Mouse (Mus musculus) intestine, embryonic 15.5 days (tissue): ENCODE data around the gene Fam149b. TPM values are rescaled to one million over a fixed set of nuclear protein-coding genes. Genes with fewer than 3 reads are reported as not detected.
"Not testable (repeated sequence)": the region's sequence is repeated elsewhere in the genome, so short reads cannot be mapped to it uniquely, and the experiment has no call there.

Experiments
- ATAC-seq: fragments of 200-750 bp; cut with Nextera tagmentation; 2 replicates; pipeline ENCODE4 v1.8.0; 2017; ENCODE audit warnings: moderate TSS enrichment, moderate library complexity
- H3K27ac ChIP-seq: fragments of 300-500 bp; sonication (generic); 2 replicates; pipeline ENCODE4 v1.5.1; 2015; ENCODE audit warnings: mild to moderate bottlenecking, inconsistent platforms
- H3K27me3 ChIP-seq: fragments of 300-500 bp; sonication (generic); replicated peaks from 2 replicates; pipeline ENCODE4 v1.6.1; 2015; ENCODE audit warnings: inconsistent platforms
- H3K36me3 ChIP-seq: fragments of 300-500 bp; sonication (generic); 2 replicates; pipeline ENCODE4 v1.6.1; 2015; ENCODE audit warnings: inconsistent platforms
- H3K4me1 ChIP-seq: fragments of 300-500 bp; sonication (generic); replicated peaks from 2 replicates; pipeline ENCODE4 v1.6.1; 2015; ENCODE audit warnings: inconsistent platforms
- H3K4me2 ChIP-seq: fragments of 300-500 bp; sonication (generic); replicated peaks from 2 replicates; pipeline ENCODE4 v1.6.1; 2015; ENCODE audit warnings: mild to moderate bottlenecking, inconsistent platforms
- H3K4me3 ChIP-seq: fragments of 300-500 bp; sonication (generic); replicated peaks from 2 replicates; pipeline ENCODE4 v1.5.1; 2015; ENCODE audit warnings: inconsistent platforms
- H3K9ac ChIP-seq: fragments of 300-500 bp; sonication (generic); 2 replicates; pipeline ENCODE4 v1.6.1; 2015; ENCODE audit warnings: inconsistent platforms
- H3K9me3 ChIP-seq: fragments of 300-500 bp; sonication (generic); 2 replicates; pipeline ENCODE4 v1.6.1; 2016; ENCODE audit warnings: inconsistent platforms
- WGBS: fragments of 180-500 bp; shearing (Covaris S2); methylation state at CpG from one replicate; pipeline ENCODE4 v1.1.7; 2015; 5-methylcytosine and 5-hydroxymethylcytosine counted together
- polyA plus RNA-seq: library from polyadenylated mRNA; unstranded; fragments of >200 nt; fragmentation: Nextera tagmentation; extraction: Ambion mirVana; gene quantifications from 2 replicates; pipeline ENCODE4 v1.2.1, GENCODE M21; 2015

Gene Fam149b
- polyA plus RNA-seq, result 29.0 and 31.1 TPM in 2 replicates

DNA sequence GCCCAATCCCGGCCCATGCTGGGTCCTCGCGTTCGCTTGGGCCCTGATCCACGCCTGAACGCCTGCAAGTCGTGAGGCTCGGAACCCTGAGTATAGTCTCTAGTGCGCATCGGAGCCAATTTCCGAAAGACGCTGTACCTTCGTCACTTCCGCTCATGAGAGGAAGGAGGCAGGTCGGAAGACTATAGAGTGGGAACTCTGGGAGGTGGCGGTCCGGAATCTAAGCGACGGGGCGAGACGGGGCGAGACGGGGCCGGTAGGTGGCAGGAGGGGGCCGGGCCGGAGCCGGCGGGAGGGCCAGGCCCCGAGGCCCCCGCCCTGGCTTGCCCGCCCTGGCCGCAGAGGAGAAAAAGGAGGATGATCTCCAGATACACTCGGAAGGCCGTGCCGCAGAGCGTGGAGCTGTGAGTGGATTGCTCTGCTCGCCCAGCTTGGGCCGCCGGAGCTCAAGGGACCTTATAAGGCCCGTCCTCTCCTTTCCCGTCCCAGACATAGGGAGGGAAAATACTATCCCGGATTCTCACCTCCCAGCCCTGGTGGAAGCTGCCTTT lies at the start of gene Fam149b, which contains the start of gene Ecd:
Gene Fam149b (plus strand): TSS at position 172 of the 551 bp plus-strand sequence.
Gene Ecd (minus strand): TSS at position 131 of the 551 bp plus-strand sequence.
- under 1% methylated on average over 42 of the region's 42 CpGs for WGBS
- peak within 1 kb of the TSS; percentile 82 for H3K4me3 ChIP-seq
- ATAC-seq, result peak; percentile 98

GRCm38 (mm10) chr14:20305085-20305484 lies 42.9 kb upstream of the Fam149b start:
- 80% methylated on average over 2 of the region's 2 CpGs for whole genome bisulfite sequencing
- H3K4me1 ChIP-seq, ATAC-seq: not testable (repeated sequence)

More for the DNA sequence above, at the start of gene Fam149b, which contains the start of gene Ecd:
- Histone ChIP-seq H3K4me1 (0 out of 2 replicates have a peak, but pooled peaks cover 12% of the 10 kb centered on the region), H3K9me3 (no peaks in the 10 kb centered on the region), H3K27ac (peak within 1 kb of the TSS; percentile 94), H3K9ac (peak within 1 kb of the TSS; percentile 97), H3K36me3 (peaks cover 3% of the 10 kb centered on the region; the same call in 1 of the 2 replicates), H3K4me2 (peak within 1 kb of the TSS; percentile 69), H3K27me3 (no peaks in the 10 kb centered on the region)

GRCm38 (mm10) chr14:20315137-20315536 lies 32.8 kb upstream of the Fam149b start:
- H3K27me3 ChIP-seq, result no peaks in the 10 kb centered on the region
- H3K4me3 ChIP-seq, result no peak overlapping the region
- H3K9ac ChIP-seq, result no peak overlapping the region
- 25% methylated on average over 1 of the region's 1 CpGs for WGBS
- no peak overlapping the region for H3K4me2 ChIP-seq
- no peak overlapping the region for H3K27ac ChIP-seq
- ATAC-seq, result peak; percentile 60; the same call in 1 of the 2 replicates
- no peaks in the 10 kb centered on the region for H3K9me3 ChIP-seq
- no peaks in the 10 kb centered on the region; the same call in 1 of the 2 replicates for H3K4me1 ChIP-seq
- peaks cover 5% of the 10 kb centered on the region; the same call in 1 of the 2 replicates for H3K36me3 ChIP-seq

More at GRCm38 (mm10) chr14:20305085-20305484, 42.9 kb upstream of the Fam149b start:
- H3K36me3 ChIP-seq, H3K4me3 ChIP-seq, H3K27ac ChIP-seq, H3K4me2 ChIP-seq, H3K27me3 ChIP-seq, H3K9me3 ChIP-seq, H3K9ac ChIP-seq: not testable (repeated sequence)

DNA sequence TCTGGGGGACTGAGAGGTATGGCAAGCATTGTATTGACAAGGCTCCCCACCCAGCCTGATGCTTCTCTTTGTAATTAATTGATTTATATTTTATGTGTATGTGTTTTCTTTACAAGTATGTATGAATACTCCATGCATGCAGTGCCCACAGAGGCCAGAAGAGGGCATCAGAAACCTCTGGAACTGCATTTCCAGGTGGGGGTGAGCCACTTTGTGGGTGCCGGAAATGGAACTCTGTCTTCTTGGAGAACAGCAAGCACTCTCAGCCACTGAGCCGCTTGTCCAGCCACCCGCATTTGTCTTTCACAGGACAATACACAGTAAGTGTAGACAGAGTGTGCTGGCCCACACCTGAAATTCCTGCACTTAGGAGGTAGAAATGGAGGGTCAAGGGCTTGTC lies 28.5 kb upstream of the Fam149b start:
- H3K4me3 ChIP-seq, result no peak overlapping the region
- no peaks in the 10 kb centered on the region; the same call in 1 of the 2 replicates for H3K4me1 ChIP-seq
- H3K27me3 ChIP-seq, result no peaks in the 10 kb centered on the region
- 84% methylated on average over 3 of the region's 3 CpGs for WGBS
- no peak overlapping the region for H3K27ac ChIP-seq
- no peak overlapping the region for H3K9ac ChIP-seq
- H3K4me2 ChIP-seq, result no peak overlapping the region
- no peaks in the 10 kb centered on the region for H3K9me3 ChIP-seq
- no peak for ATAC-seq
- peaks cover 18% of the 10 kb centered on the region for H3K36me3 ChIP-seq

DNA sequence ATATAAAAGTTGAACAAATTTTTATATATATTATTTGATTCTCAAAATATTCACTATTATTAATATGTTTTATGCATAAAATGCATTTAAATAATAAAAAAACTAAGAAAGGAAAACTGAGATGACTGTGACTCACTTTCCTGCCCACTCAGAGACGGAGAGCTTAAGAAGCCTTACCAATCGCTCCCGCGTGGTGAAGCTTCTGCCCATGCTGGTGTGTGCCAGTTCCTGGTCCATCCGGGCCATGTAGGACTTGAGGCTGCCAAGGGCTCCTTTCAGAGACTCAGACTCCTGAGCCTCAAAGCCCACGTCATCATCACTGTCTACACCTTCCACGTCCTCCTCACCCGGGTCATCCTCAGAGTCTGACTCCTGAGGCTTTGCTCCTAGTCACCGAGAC lies 23.8 kb upstream of the Fam149b start:
- H3K36me3 ChIP-seq, result peaks cover 22% of the 10 kb centered on the region
- H3K9me3 ChIP-seq, result no peaks in the 10 kb centered on the region
- no peak for ATAC-seq
- H3K27me3 ChIP-seq, result no peaks in the 10 kb centered on the region
- no peaks in the 10 kb centered on the region for H3K4me1 ChIP-seq
- H3K4me3 ChIP-seq, result no peak overlapping the region
- H3K9ac ChIP-seq, result no peak overlapping the region
- H3K4me2 ChIP-seq, result no peak overlapping the region
- no peak overlapping the region for H3K27ac ChIP-seq
- 95% methylated on average over 9 of the region's 9 CpGs for WGBS

DNA sequence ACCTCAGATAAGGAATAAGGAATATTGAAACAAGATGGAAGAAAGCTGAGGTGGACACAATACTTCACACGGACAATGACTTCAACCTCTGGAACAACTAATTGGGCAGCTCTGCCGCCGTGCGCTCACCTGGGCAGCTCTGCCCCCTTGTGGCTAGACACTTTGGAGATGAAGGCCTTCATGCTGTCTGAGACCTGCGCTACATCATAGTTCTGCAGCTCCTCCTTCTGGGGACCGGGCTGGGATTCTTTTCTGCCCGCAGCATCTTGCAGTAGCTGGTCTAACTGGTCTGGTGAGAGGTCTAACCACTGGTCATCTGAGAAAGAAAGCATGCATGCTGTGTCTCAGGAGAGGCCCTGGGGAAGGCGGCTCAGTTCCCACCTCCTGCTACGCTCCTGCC lies 19.5 kb upstream of the Fam149b start:
- Histone ChIP-seq H3K4me1 (no peaks in the 10 kb centered on the region), H3K27me3 (no peaks in the 10 kb centered on the region), H3K4me2 (no peak overlapping the region), H3K4me3 (no peak overlapping the region), H3K36me3 (peaks cover 25% of the 10 kb centered on the region), H3K9me3 (no peaks in the 10 kb centered on the region), H3K27ac (no peak overlapping the region), H3K9ac (no peak overlapping the region)
- ATAC-seq, result no peak
- 61% methylated on average over 9 of the region's 9 CpGs for WGBS

DNA sequence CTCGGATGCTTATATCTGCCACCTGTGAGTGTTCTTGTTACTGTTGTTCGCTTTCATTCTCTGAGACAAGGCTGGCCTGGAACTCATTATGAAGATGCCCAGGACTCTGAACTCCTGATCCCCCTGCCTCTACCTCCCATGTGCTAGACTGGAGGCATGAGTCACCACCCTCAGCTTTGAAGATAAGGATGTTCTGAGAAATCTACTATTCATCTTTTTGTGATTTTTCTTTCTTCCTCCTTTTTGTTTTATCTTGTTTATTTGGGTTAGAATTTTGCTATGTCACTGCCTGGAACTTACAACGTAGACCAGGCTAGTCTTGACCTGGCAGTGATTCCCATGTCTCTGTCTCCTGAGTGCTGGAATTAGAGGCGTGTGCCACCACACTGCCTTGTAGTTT lies 16.6 kb upstream of the Fam149b start:
- no peaks in the 10 kb centered on the region for H3K9me3 ChIP-seq
- no peak overlapping the region for H3K4me2 ChIP-seq

GRCm38 (mm10) chr14:20339415-20339814 lies 8.5 kb upstream of the Fam149b start:
- no peak overlapping the region for H3K4me2 ChIP-seq
- no peaks in the 10 kb centered on the region for H3K27me3 ChIP-seq
- no peak overlapping the region for H3K27ac ChIP-seq
- H3K36me3 ChIP-seq, result peaks cover 19% of the 10 kb centered on the region
- no peak overlapping the region for H3K9ac ChIP-seq
- no peak for ATAC-seq
- no peak overlapping the region for H3K4me3 ChIP-seq
- H3K9me3 ChIP-seq, result no peaks in the 10 kb centered on the region
- 96% methylated on average over 5 of the region's 5 CpGs for WGBS
- no peaks in the 10 kb centered on the region for H3K4me1 ChIP-seq

More for the DNA sequence above, 16.6 kb upstream of the Fam149b start:
- Histone ChIP-seq H3K9ac (no peak overlapping the region), H3K27ac (no peak overlapping the region), H3K4me3 (no peak overlapping the region), H3K27me3 (no peaks in the 10 kb centered on the region), H3K36me3 (peaks cover 27% of the 10 kb centered on the region), H3K4me1 (no peaks in the 10 kb centered on the region)
- no peak for ATAC-seq
- WGBS, result 88% methylated on average over 4 of the region's 4 CpGs

GRCm38 (mm10) chr14:20340149-20340548 lies 7.8 kb upstream of the Fam149b start:
- Histone ChIP-seq H3K27me3 (no peaks in the 10 kb centered on the region), H3K9me3 (no peaks in the 10 kb centered on the region), H3K4me2 (no peak overlapping the region), H3K9ac (no peak overlapping the region), H3K27ac (no peak overlapping the region), H3K4me1 (no peaks in the 10 kb centered on the region), H3K4me3 (no peak overlapping the region), H3K36me3 (peaks cover 19% of the 10 kb centered on the region)
- ATAC-seq, result no peak
- WGBS, result 81% methylated on average over 8 of the region's 8 CpGs

DNA sequence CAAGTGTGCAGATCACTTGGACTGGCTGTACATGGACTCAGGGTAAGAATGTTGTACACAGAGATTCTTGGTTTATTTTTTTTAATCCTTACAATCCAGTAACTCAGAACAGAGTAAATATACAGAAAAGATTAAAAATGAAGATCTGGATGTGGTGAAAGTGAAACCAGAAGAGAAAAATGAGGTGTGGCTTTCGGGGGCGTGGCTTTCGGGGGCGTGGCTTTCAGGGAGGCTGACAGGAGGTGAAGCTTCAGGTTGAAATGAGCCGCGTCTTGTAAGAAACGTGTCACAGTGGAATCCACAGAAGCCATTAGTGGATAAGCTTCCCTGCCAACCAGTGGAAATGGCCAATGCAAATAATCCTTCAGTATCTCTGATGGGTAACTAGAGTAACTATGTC lies 7.1 kb upstream of the Fam149b start:
- no peaks in the 10 kb centered on the region for H3K4me1 ChIP-seq
- H3K36me3 ChIP-seq, result peaks cover 16% of the 10 kb centered on the region
- no peak overlapping the region for H3K4me3 ChIP-seq
- no peak overlapping the region for H3K9ac ChIP-seq
- no peak overlapping the region for H3K27ac ChIP-seq
- H3K4me2 ChIP-seq, result no peak overlapping the region
- H3K27me3 ChIP-seq, result no peaks in the 10 kb centered on the region
- 80% methylated on average over 7 of the region's 7 CpGs for WGBS
- ATAC-seq, result no peak
- no peaks in the 10 kb centered on the region for H3K9me3 ChIP-seq

DNA sequence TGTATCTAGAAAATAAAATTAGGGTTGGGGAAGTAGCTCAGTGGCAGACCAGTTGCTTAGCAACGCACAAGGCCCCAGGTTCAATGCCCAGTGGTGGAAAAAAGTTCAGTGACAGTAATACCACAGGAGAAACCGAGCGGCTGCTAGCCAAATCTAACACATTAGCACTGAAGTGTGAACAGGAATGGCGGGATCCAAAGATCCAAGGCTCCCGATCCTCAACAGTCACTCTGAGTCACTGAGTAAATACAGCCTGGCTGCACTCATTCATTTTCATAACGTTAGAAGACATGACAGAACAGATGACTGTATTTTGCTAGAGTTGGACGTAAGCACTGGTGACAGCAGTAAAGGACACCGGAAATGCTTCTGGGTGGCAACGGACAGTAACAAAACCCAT lies 2.1 kb upstream of the Fam149b start:
- H3K9me3 ChIP-seq, result no peaks in the 10 kb centered on the region
- H3K4me3 ChIP-seq, result no peak overlapping the region
- ATAC-seq, result no peak
- no peak overlapping the region for H3K4me2 ChIP-seq
- H3K9ac ChIP-seq, result no peak overlapping the region
- H3K27ac ChIP-seq, result no peak overlapping the region
- H3K27me3 ChIP-seq, result no peaks in the 10 kb centered on the region
- H3K36me3 ChIP-seq, result peaks cover 3% of the 10 kb centered on the region; the same call in 1 of the 2 replicates
- 83% methylated on average over 9 of the region's 9 CpGs for WGBS
- H3K4me1 ChIP-seq, result 0 out of 2 replicates have a peak, but pooled peaks cover 12% of the 10 kb centered on the region

DNA sequence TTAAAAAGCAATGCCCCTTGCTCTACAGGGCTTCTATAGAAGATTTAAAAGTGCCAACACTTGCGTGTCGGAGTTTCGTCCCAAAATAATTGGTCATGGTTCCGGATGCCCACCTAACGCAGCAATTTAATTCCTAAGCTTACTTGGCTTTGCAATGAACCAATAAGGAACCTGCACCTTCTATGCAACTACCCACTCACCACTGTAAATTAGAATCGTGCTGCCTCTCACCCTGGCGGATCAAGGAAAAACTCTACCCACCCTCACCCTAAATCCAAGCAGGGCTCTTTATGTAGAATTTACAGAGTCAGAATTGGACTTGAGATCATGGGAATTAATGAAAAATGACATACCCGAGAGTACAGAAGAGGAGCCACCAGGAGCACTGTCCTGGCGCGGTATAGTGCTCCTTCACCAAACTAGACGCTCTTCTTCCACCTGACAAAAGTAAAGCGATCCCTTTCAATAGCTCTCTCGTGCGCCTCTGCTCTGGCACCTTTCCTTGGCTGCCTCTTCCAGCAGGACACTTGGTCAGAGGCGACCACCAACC lies 446 bp upstream of the Fam149b start:
- H3K4me2 ChIP-seq, result peak overlapping the region; percentile 69
- WGBS, result 5% methylated on average over 15 of the region's 15 CpGs
- H3K27ac ChIP-seq, result peak overlapping the region; percentile 69
- 0 out of 2 replicates have a peak, but pooled peaks cover 12% of the 10 kb centered on the region for H3K4me1 ChIP-seq
- H3K36me3 ChIP-seq, result peaks cover 6% of the 10 kb centered on the region; the same call in 1 of the 2 replicates
- ATAC-seq, result peak; percentile 75
- no peaks in the 10 kb centered on the region for H3K27me3 ChIP-seq
- peak overlapping the region; percentile 82 for H3K4me3 ChIP-seq
- peak overlapping the region; percentile 69 for H3K9ac ChIP-seq
- H3K9me3 ChIP-seq, result no peaks in the 10 kb centered on the region

GRCm38 (mm10) chr14:20363230-20363629 lies 15.3 kb downstream of the Fam149b start:
- no peak overlapping the region for H3K27ac ChIP-seq
- H3K9me3 ChIP-seq, result no peaks in the 10 kb centered on the region
- H3K4me3 ChIP-seq, result no peak overlapping the region
- H3K36me3 ChIP-seq, result peaks cover 28% of the 10 kb centered on the region
- H3K4me1 ChIP-seq, result no peaks in the 10 kb centered on the region
- H3K9ac ChIP-seq, result no peak overlapping the region
- no peak for ATAC-seq
- H3K4me2 ChIP-seq, result no peak overlapping the region
- 89% methylated on average over 4 of the region's 4 CpGs for WGBS
- no peaks in the 10 kb centered on the region for H3K27me3 ChIP-seq
